Mouse (Mus musculus) heart, adult 2 months (tissue): ENCODE measurements around the gene Gpr137. TPM values are rescaled to one million over a fixed set of nuclear protein-coding genes. Genes with fewer than 3 reads are reported as not detected.
"Not testable (repeated sequence)": the region's sequence is repeated elsewhere in the genome, so short reads cannot be mapped to it uniquely, and the experiment has no call there.

Source experiments
- DNase-seq, 2 experiments: peaks; one replicate each; pipeline ENCODE4 v3.0.0; 2021
- H3K27ac ChIP-seq: fragments of 200-600 bp; 2 replicates; pipeline ENCODE4 v1.8.1; 2022
- H3K27me3 ChIP-seq: fragments of 200-500 bp; 2 replicates; pipeline ENCODE4 v1.6.1; 2012; ENCODE audit warnings: mild to moderate bottlenecking, low read length, inconsistent platforms, mixed read lengths; ENCODE audit not compliant: control insufficient read depth, insufficient read depth
- H3K36me3 ChIP-seq: fragments of 200-500 bp; 2 replicates; pipeline ENCODE4 v1.6.1; 2012; ENCODE audit warnings: low read length, inconsistent platforms; ENCODE audit not compliant: control insufficient read depth, insufficient read depth
- H3K4me1 ChIP-seq: fragments of 200-500 bp; 2 replicates; pipeline ENCODE4 v1.6.1; 2011; ENCODE audit warnings: low read length; ENCODE audit not compliant: control insufficient read depth, insufficient read depth
- H3K4me3 ChIP-seq: fragments of 200-600 bp; 2 replicates; pipeline ENCODE4 v1.8.1; 2022
- H3K79me2 ChIP-seq: fragments of 200-500 bp; replicated peaks from 2 replicates; pipeline ENCODE4 v1.6.1; 2012; ENCODE audit warnings: mild to moderate bottlenecking, inconsistent platforms, low read length, moderate library complexity, mixed read lengths; ENCODE audit not compliant: control insufficient read depth, insufficient read depth
- H3K9ac ChIP-seq: fragments of 200-500 bp; 2 replicates; pipeline ENCODE4 v1.6.1; 2012; ENCODE audit warnings: low read depth, mild to moderate bottlenecking, control low read depth, inconsistent platforms, low read length, mixed read lengths
- CTCF ChIP-seq: fragments of 200-600 bp; IDR thresholded peaks from 2 replicates; pipeline ENCODE4 v1.8.1; 2022; ENCODE audit warnings: antibody characterized with exemption, mild to moderate bottlenecking, moderate library complexity
- EP300 ChIP-seq: fragments of 200-500 bp; IDR thresholded peaks from 2 replicates; pipeline ENCODE4 v1.6.1; 2011; ENCODE audit warnings: low read depth, low read length, control low read depth; ENCODE audit not compliant: insufficient read depth
- POLR2A ChIP-seq: fragments of 200-500 bp; IDR thresholded peaks from 2 replicates; pipeline ENCODE4 v1.6.1; 2011; ENCODE audit warnings: mild to moderate bottlenecking, low read depth, low read length, control low read depth; ENCODE audit not compliant: insufficient read depth
- WGBS: fragments of 180-500 bp; shearing (Covaris S2); methylation state at CpG from one replicate; pipeline ENCODE4 v1.1.7; 2018; 5-methylcytosine and 5-hydroxymethylcytosine counted together
- intact Hi-C: fragments of 180-260 bp; cut with DNase I; formaldehyde crosslinking; loops from one replicate; pipeline ENCODE4 v1.15.1; 2025
- microRNA-seq, 2 experiments: library from miRNA; unstranded; fragments of <30 nt; microRNA quantifications; one replicate each; pipeline ENCODE4 v1.2.0; 2021
- polyA plus RNA-seq: library from polyadenylated mRNA; depleted of rRNA; stranded (reverse); fragments of >200 nt; gene quantifications from 2 replicates; pipeline ENCODE4 v1.2.3, GENCODE M21; 2012; rRNA removed
- total RNA-seq, 2 experiments: library from RNA; stranded (reverse); gene quantifications; 2 replicates each; pipeline ENCODE4 v1.2.3; 2021

Gene Gpr137
- total and polyA plus RNA-seq, 3 experiments: 34.1 to 53.4 (median 35.4) TPM

DNA sequence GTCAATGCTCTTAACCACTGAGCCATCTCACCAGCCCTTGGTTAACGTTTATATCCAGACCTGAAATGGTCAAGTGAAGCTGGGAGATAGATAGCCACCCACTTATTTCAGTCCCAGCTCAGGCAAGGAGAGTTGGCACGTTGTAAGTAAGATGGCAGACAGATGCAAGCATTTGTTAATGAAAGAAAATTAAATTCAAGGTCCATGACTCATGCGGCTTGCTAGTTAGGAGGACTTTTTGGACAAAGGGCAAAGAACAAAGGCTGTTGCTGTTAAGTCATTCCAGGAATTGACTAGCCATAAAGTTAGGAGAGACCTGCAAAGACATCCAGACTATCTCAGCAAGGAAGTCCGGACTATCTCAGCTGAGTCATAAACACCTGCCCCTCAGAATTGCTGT is 42.6 kb downstream of the Gpr137 start:
- no peak for DNase-seq
- Histone ChIP-seq H3K4me1 (peaks cover 1% of the 10 kb centered on the region; the same call in 1 of the 2 replicates), H3K27me3 (no peaks in the 10 kb centered on the region), H3K9ac (no peak overlapping the region), H3K27ac (no peak overlapping the region), H3K79me2 (no peaks in the 10 kb centered on the region), H3K36me3 (no peaks in the 10 kb centered on the region), H3K4me3 (no peak overlapping the region)
- TF ChIP-seq POLR2A: no peak
- TF ChIP-seq EP300: no peak
- TF ChIP-seq CTCF: no peak
- intact Hi-C loops: no loop called here
- 80% methylated on average over 4 of the region's 4 CpGs for WGBS

GRCm38 (mm10) chr19:6895608-6896305 is 46.5 kb downstream of the Gpr137 start:
- H3K9ac ChIP-seq, H3K4me3 ChIP-seq, H3K79me2 ChIP-seq, H3K27me3 ChIP-seq, DNase-seq, H3K4me1 ChIP-seq, H3K27ac ChIP-seq, intact Hi-C loops, H3K36me3 ChIP-seq: not testable (repeated sequence)
- 58% methylated on average over 18 of the region's 18 CpGs for WGBS

DNA sequence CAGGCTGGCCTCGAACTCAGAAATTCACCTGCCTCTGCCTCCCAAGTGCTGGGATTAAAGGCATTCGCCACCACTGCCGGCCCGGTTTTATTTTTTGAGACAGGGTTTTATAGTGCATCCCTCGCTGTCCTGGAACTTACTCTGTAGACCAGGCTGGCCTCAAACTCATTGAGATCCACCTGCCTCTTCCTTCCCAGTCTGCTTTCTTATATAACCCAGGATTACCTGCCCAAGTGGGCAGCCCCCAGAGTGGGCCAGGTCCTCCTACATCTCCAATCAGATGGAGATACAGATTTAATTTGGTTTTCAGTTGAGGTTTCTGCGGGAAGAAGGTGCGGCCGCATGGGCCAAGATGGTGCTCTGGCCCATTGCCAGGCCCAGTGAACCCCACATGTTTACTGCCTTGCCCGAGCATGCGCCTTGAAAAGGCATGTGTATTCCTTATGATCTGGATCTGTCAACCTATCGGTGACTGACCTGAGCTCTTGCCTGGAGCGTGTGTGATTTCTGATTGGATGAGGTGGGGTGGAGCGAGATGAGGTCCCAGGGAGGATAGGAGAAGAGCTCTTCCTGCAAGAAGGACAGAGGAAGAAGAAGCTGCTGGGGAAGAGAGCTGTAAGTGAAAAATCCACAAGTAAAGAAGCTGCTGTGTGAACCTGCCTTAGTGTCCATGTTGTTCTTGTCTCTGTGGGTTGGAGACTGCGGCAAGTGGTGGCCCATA is 48.4 kb downstream of the Gpr137 start:
- no peak for DNase-seq
- TF ChIP-seq EP300 (no peak), CTCF (no peak), POLR2A (no peak)
- Histone ChIP-seq H3K36me3 (no peaks in the 10 kb centered on the region), H3K4me3 (no peak overlapping the region), H3K79me2 (no peaks in the 10 kb centered on the region), H3K27ac (no peak overlapping the region), H3K4me1 (peaks cover 1% of the 10 kb centered on the region; the same call in 1 of the 2 replicates), H3K9ac (no peak overlapping the region), H3K27me3 (no peaks in the 10 kb centered on the region)
- WGBS: 93% methylated on average over 14 of the region's 14 CpGs
- intact Hi-C loops: no loop called here

GRCm38 (mm10) chr19:6892512-6892911 is 49.8 kb downstream of the Gpr137 start:
- no peak overlapping the region for H3K27ac ChIP-seq
- intact Hi-C loops: no loop called here
- H3K4me3 ChIP-seq: no peak overlapping the region
- DNase-seq: no peak
- H3K4me1 ChIP-seq: peaks cover 1% of the 10 kb centered on the region; the same call in 1 of the 2 replicates
- WGBS: 60% methylated on average over 4 of the region's 4 CpGs
- H3K36me3 ChIP-seq: no peaks in the 10 kb centered on the region
- TF ChIP-seq POLR2A (no peak), CTCF (no peak)
- no peak overlapping the region for H3K9ac ChIP-seq
- no peaks in the 10 kb centered on the region for H3K27me3 ChIP-seq
- no peaks in the 10 kb centered on the region for H3K79me2 ChIP-seq

Small RNA genes within 50 kb of the gene (microRNA-seq; reads per million reads assigned to microRNA genes)
- 5.0 to 7.9 reads per million in 2 experiments for gene Mir6990

Other genes with a start within 250 kb of the Gpr137 start
- 10 to 100 TPM; 15.9 to 17.9 TPM for gene Rps6ka4, start 101.8 kb downstream of the Gpr137 start, total RNA-seq
- 11.8 and 12.9 TPM in 2 replicates for gene Rps6ka4, start 101.8 kb downstream of the Gpr137 start, polyA plus RNA-seq
- gene Ccdc88b, start 84.3 kb downstream of the Gpr137 start, total RNA-seq: 1 to 10 TPM in 1 of 2 experiments, under 1 TPM in 1; 0.86 to 1.0 TPM
- 0.94 and 1.8 TPM in 2 replicates for gene Ccdc88b, start 84.3 kb downstream of the Gpr137 start, polyA plus RNA-seq
- gene Trmt112, start 32.8 kb downstream of the Gpr137 start, total RNA-seq: 10 to 100 TPM; 32.0 to 38.5 TPM
- gene Trmt112, start 32.8 kb downstream of the Gpr137 start, polyA plus RNA-seq: 67.9 and 71.5 TPM in 2 replicates
- gene Prdx5, start 32.4 kb downstream of the Gpr137 start, total RNA-seq: 100 to 1,000 TPM; 651 to 766 TPM
- gene Prdx5, start 32.4 kb downstream of the Gpr137 start, polyA plus RNA-seq: 411 and 490 TPM in 2 replicates
- 100 to 1,000 TPM; 156 to 180 TPM for gene Esrra, start 20.7 kb downstream of the Gpr137 start, total RNA-seq
- 135 and 152 TPM in 2 replicates for gene Esrra, start 20.7 kb downstream of the Gpr137 start, polyA plus RNA-seq
- gene Catsperz, start 17.1 kb downstream of the Gpr137 start, total RNA-seq: not detected
- gene Catsperz, start 17.1 kb downstream of the Gpr137 start, polyA plus RNA-seq: 0.23 and 0.64 TPM in 2 replicates
- not detected for gene Kcnk4, start 8.0 kb downstream of the Gpr137 start, total RNA-seq
- 0.21 TPM in 1 of 2 replicates, not detected in the other for gene Kcnk4, start 8.0 kb downstream of the Gpr137 start, polyA plus RNA-seq
- gene Bad, start 619 bp downstream of the Gpr137 start, total RNA-seq: 10 to 100 TPM; 21.1 to 25.8 TPM
- gene Bad, start 619 bp downstream of the Gpr137 start, polyA plus RNA-seq: 30.6 and 33.5 TPM in 2 replicates
- gene Ppp1r14b, start 32.5 kb upstream of the Gpr137 start, total RNA-seq: 10 to 100 TPM; 85.8 to 91.0 TPM
- gene Ppp1r14b, start 32.5 kb upstream of the Gpr137 start, polyA plus RNA-seq: 42.3 and 56.8 TPM in 2 replicates
- gene Plcb3, start 34.0 kb upstream of the Gpr137 start, total RNA-seq: 10 to 100 TPM; 14.6 to 15.2 TPM
- gene Plcb3, start 34.0 kb upstream of the Gpr137 start, polyA plus RNA-seq: 27.5 and 33.7 TPM in 2 replicates
- 10 to 100 TPM; 23.2 to 24.7 TPM for gene Fkbp2, start 38.0 kb upstream of the Gpr137 start, total RNA-seq
- gene Fkbp2, start 38.0 kb upstream of the Gpr137 start, polyA plus RNA-seq: 21.1 and 27.6 TPM in 2 replicates
- gene Vegfb, start 45.2 kb upstream of the Gpr137 start, total RNA-seq: 100 to 1,000 TPM; 413 to 501 TPM
- 257 and 355 TPM in 2 replicates for gene Vegfb, start 45.2 kb upstream of the Gpr137 start, polyA plus RNA-seq
- 10 to 100 TPM; 45.6 to 57.4 TPM for gene Dnajc4, start 50.1 kb upstream of the Gpr137 start, total RNA-seq
- 57.6 and 68.4 TPM in 2 replicates for gene Dnajc4, start 50.1 kb upstream of the Gpr137 start, polyA plus RNA-seq
- 10 to 100 TPM; 25.5 to 33.6 TPM for gene Nudt22, start 53.6 kb upstream of the Gpr137 start, total RNA-seq
- gene Nudt22, start 53.6 kb upstream of the Gpr137 start, polyA plus RNA-seq: 44.5 and 47.4 TPM in 2 replicates
- 10 to 100 TPM; 20.7 to 26.3 TPM for gene Trpt1, start 53.7 kb upstream of the Gpr137 start, total RNA-seq
- 26.4 and 30.7 TPM in 2 replicates for gene Trpt1, start 53.7 kb upstream of the Gpr137 start, polyA plus RNA-seq
- gene Fermt3, start 77.0 kb upstream of the Gpr137 start, total RNA-seq: 1 to 10 TPM; 5.2 to 9.0 TPM
- gene Fermt3, start 77.0 kb upstream of the Gpr137 start, polyA plus RNA-seq: 4.7 and 7.8 TPM in 2 replicates
- 100 to 1,000 TPM; 117 to 121 TPM for gene Stip1, start 97.5 kb upstream of the Gpr137 start, total RNA-seq
- gene Stip1, start 97.5 kb upstream of the Gpr137 start, polyA plus RNA-seq: 49.9 and 80.2 TPM in 2 replicates
- gene Macrod1, start 114.3 kb upstream of the Gpr137 start, total RNA-seq: 100 to 1,000 TPM; 262 to 309 TPM
- 260 and 278 TPM in 2 replicates for gene Macrod1, start 114.3 kb upstream of the Gpr137 start, polyA plus RNA-seq
- gene Flrt1, start 163.2 kb upstream of the Gpr137 start, total RNA-seq: 1 to 10 TPM; 1.1 to 1.2 TPM
- gene Flrt1, start 163.2 kb upstream of the Gpr137 start, polyA plus RNA-seq: 0.84 and 0.94 TPM in 2 replicates